Mouse (Mus musculus) left cerebral cortex, postnatal 36 days (tissue): ENCODE measurements around the gene Noct. TPM values are rescaled to one million over a fixed set of nuclear protein-coding genes. Genes with fewer than 3 reads are reported as not detected.
"Not testable (repeated sequence)": the region's sequence is repeated elsewhere in the genome, so short reads cannot be mapped to it uniquely, and the experiment has no call there.

Experiments
- DNase-seq, 2 experiments: peaks; one replicate each; pipeline ENCODE4 v3.0.0; 2021 to 2022; ENCODE audit warnings: low spot score in 2 of 2, mixed read lengths in 1 of 2
- intact Hi-C: fragments of 180-260 bp; cut with DNase I; formaldehyde crosslinking; loops from one replicate; pipeline ENCODE4 v1.15.1; 2025
- total RNA-seq, 2 experiments: library from RNA; stranded (reverse); gene quantifications; 2 replicates each; pipeline ENCODE4 v1.2.3; 2021

The Noct gene
- total RNA-seq, 2 experiments from 2014 or later, result 49.8 to 54.2 TPM

GRCm38 (mm10) chr3:51202491-51202987 lies 21.7 kb upstream of the Noct start:
- DNase-seq, result no peak
- intact Hi-C loops, result no loop called here

- DNase-seq, result no peak
- intact Hi-C loops, result no loop called here
Observed at GRCm38 (mm10) chr3:51203906-51204305, 20.3 kb upstream of the Noct start.

- intact Hi-C loops, result no loop called here
- no peak for DNase-seq
Observed at GRCm38 (mm10) chr3:51204441-51204840, 19.8 kb upstream of the Noct start.

GRCm38 (mm10) chr3:51204897-51205296 lies 19.4 kb upstream of the Noct start:
- intact Hi-C loops, result no loop called here
- DNase-seq, result no peak

GRCm38 (mm10) chr3:51206521-51206920 lies 17.7 kb upstream of the Noct start:
- intact Hi-C loops, result no loop called here
- no peak for DNase-seq

- intact Hi-C loops, result no loop called here
Observed at GRCm38 (mm10) chr3:51208633-51209032, 15.6 kb upstream of the Noct start.

GRCm38 (mm10) chr3:51209503-51210314 lies 14.5 kb upstream of the Noct start:
- DNase-seq, result no peak
- intact Hi-C loops, result no loop called here

More at GRCm38 (mm10) chr3:51208633-51209032, 15.6 kb upstream of the Noct start:
- no peak for DNase-seq

- no peak for DNase-seq
- intact Hi-C loops, result no loop called here
Observed at GRCm38 (mm10) chr3:51210485-51210884, 13.8 kb upstream of the Noct start.

GRCm38 (mm10) chr3:51213111-51213510 lies 11.1 kb upstream of the Noct start:
- intact Hi-C loops, result no loop called here

GRCm38 (mm10) chr3:51215681-51216080 lies 8.6 kb upstream of the Noct start:
- DNase-seq, result no peak
- intact Hi-C loops, result no loop called here

More at GRCm38 (mm10) chr3:51213111-51213510, 11.1 kb upstream of the Noct start:
- DNase-seq, result no peak

GRCm38 (mm10) chr3:51216351-51216750 lies 7.9 kb upstream of the Noct start:
- DNase-seq, intact Hi-C loops: not testable (repeated sequence)

GRCm38 (mm10) chr3:51218385-51218784 lies 5.9 kb upstream of the Noct start:
- DNase-seq, intact Hi-C loops: not testable (repeated sequence)

GRCm38 (mm10) chr3:51219213-51219612 lies 5.0 kb upstream of the Noct start:
- intact Hi-C loops, result no loop called here
- no peak for DNase-seq

- intact Hi-C loops, result no loop called here
- no peak for DNase-seq
Observed at GRCm38 (mm10) chr3:51220846-51221245, 3.4 kb upstream of the Noct start.

GRCm38 (mm10) chr3:51221847-51222246 lies 2.4 kb upstream of the Noct start:
- DNase-seq, result no peak
- intact Hi-C loops, result no loop called here

GRCm38 (mm10) chr3:51222302-51222701 lies 1.9 kb upstream of the Noct start:
- intact Hi-C loops, result no loop called here

GRCm38 (mm10) chr3:51222834-51223460 lies 1.3 kb upstream of the Noct start:
- DNase-seq, result no peak
- intact Hi-C loops, result no loop called here

More at GRCm38 (mm10) chr3:51222302-51222701, 1.9 kb upstream of the Noct start:
- DNase-seq, result no peak

GRCm38 (mm10) chr3:51223556-51223955 lies 691 bp upstream of the Noct start:
- intact Hi-C loops, result no loop called here
- DNase-seq, result no peak

GRCm38 (mm10) chr3:51225226-51225750 lies 1.0 kb downstream of the Noct start:
- DNase-seq, result no peak
- intact Hi-C loops, result loop anchor here (2.0 to 5.0 kb wide), 2 partner anchors 28 to 52 kb away; no protein-coding TSS in a partner anchor

- intact Hi-C loops, result loop anchor here (2.0 to 5.0 kb wide), 2 partner anchors 29 to 51 kb away; no protein-coding TSS in a partner anchor
- DNase-seq, result no peak
Observed at GRCm38 (mm10) chr3:51225979-51226378, 1.7 kb downstream of the Noct start.
